Mouse (Mus musculus) MEL (cell line): ENCODE data around the gene Kif3a. TPM values are rescaled to one million over a fixed set of nuclear protein-coding genes. Genes with fewer than 3 reads are reported as not detected.

ENCODE experiments used
- DNase-seq: peaks from one replicate; pipeline ENCODE4 v3.0.0; 2011; ENCODE audit warnings: low read depth, low spot score
- H3K27ac ChIP-seq: 2 replicates; pipeline ENCODE4 v1.5.1; 2012; ENCODE audit warnings: low read depth, mild to moderate bottlenecking, control low read depth, low read length, moderate library complexity; ENCODE audit not compliant: control insufficient read depth
- H3K27me3 ChIP-seq, 2 experiments: fragments of 150-350 bp in 1 of 2; sonication (generic) in 1 of 2; 2 replicates each; pipeline ENCODE4 v1.6.1; 2012; ENCODE audit warnings: low read length in 2 of 2, mild to moderate bottlenecking in 2 of 2, improper control_type of control experiment in 1 of 2, moderate library complexity in 1 of 2; ENCODE audit not compliant: insufficient read depth in 2 of 2, control insufficient read depth in 1 of 2
- H3K36me3 ChIP-seq, 2 experiments: 2 replicates each; pipeline ENCODE4 v1.6.1; 2012 to 2014; ENCODE audit warnings: low read length in 2 of 2, improper control_type of control experiment in 1 of 2, inconsistent platforms in 1 of 2, mild to moderate bottlenecking in 1 of 2; ENCODE audit not compliant: insufficient read depth in 2 of 2, control insufficient read depth in 1 of 2
- H3K4me1 ChIP-seq, 2 experiments: fragments of 150-350 bp in 1 of 2; sonication (generic) in 1 of 2; 2 replicates each; pipeline ENCODE4 v1.6.1; 2012; ENCODE audit warnings: low read length in 2 of 2, improper control_type of control experiment in 1 of 2, mild to moderate bottlenecking in 1 of 2; ENCODE audit not compliant: insufficient read depth in 2 of 2, control insufficient read depth in 1 of 2
- H3K4me3 ChIP-seq, 2 experiments: fragments of 150-350 bp in 1 of 2; sonication (generic) in 1 of 2; 2 replicates each; pipeline ENCODE4 v1.5.1; 2012; ENCODE audit warnings: low read depth in 2 of 2, low read length in 2 of 2, mild to moderate bottlenecking in 2 of 2, moderate library complexity in 2 of 2, control low read depth in 1 of 2, improper control_type of control experiment in 1 of 2; ENCODE audit not compliant: control insufficient read depth in 1 of 2, insufficient read depth in 1 of 2
- H3K79me2 ChIP-seq: 2 replicates; pipeline ENCODE4 v1.6.1; 2012; ENCODE audit warnings: mild to moderate bottlenecking, low read length, moderate library complexity; ENCODE audit not compliant: control insufficient read depth, poor library complexity, insufficient read depth
- H3K9ac ChIP-seq: 2 replicates; pipeline ENCODE4 v1.6.1; 2012; ENCODE audit warnings: low read depth, mild to moderate bottlenecking, control low read depth, low read length, moderate library complexity; ENCODE audit not compliant: control insufficient read depth, poor library complexity, severe bottlenecking
- H3K9me3 ChIP-seq: fragments of 150-350 bp; sonication (generic); replicated peaks from 2 replicates; pipeline ENCODE4 v1.6.1; 2012; ENCODE audit warnings: mild to moderate bottlenecking, low read length, improper control_type of control experiment, moderate library complexity; ENCODE audit not compliant: insufficient read depth
- BHLHE40 ChIP-seq: IDR thresholded peaks from 2 replicates; pipeline ENCODE4 v1.6.1; 2012; ENCODE audit warnings: low read depth, mild to moderate bottlenecking, inconsistent platforms, low read length, improper control_type of control experiment, borderline replicate concordance
- CHD1 ChIP-seq: IDR thresholded peaks from 2 replicates; pipeline ENCODE4 v1.6.1; 2012; ENCODE audit warnings: low read depth, mild to moderate bottlenecking, inconsistent platforms, low read length, improper control_type of control experiment
- CHD2 ChIP-seq: IDR thresholded peaks from 2 replicates; pipeline ENCODE4 v1.6.1; 2011; ENCODE audit warnings: low read length, improper control_type of control experiment
- E2F4 ChIP-seq: IDR thresholded peaks from 2 replicates; pipeline ENCODE4 v1.6.1; 2011; ENCODE audit warnings: low read depth, low read length, improper control_type of control experiment, borderline replicate concordance
- ELF1 ChIP-seq: IDR thresholded peaks from 2 replicates; pipeline ENCODE4 v1.6.1; 2014; ENCODE audit warnings: low read depth, mild to moderate bottlenecking, inconsistent platforms, low read length, improper control_type of control experiment, moderate library complexity
- EP300 ChIP-seq, 2 experiments: IDR thresholded peaks; 2 replicates each; pipeline ENCODE4 v1.6.1; 2011; ENCODE audit warnings: improper control_type of control experiment in 2 of 2, low read length in 2 of 2, low read depth in 1 of 2, mild to moderate bottlenecking in 1 of 2
- GABPA ChIP-seq: IDR thresholded peaks from 2 replicates; pipeline ENCODE4 v1.6.1; 2012; ENCODE audit warnings: low read depth, mild to moderate bottlenecking, inconsistent platforms, low read length, improper control_type of control experiment, moderate library complexity
- GATA1 ChIP-seq: IDR thresholded peaks from 2 replicates; pipeline ENCODE4 v1.6.1; 2011; ENCODE audit warnings: low read depth, low read length, improper control_type of control experiment
- JUND ChIP-seq: IDR thresholded peaks from 2 replicates; pipeline ENCODE4 v1.6.1; 2011; ENCODE audit warnings: low read depth, mild to moderate bottlenecking, improper control_type of control experiment, low read length
- KAT2A ChIP-seq: conservative IDR thresholded peaks from 2 replicates; pipeline ENCODE4 v1.6.1; 2012; ENCODE audit warnings: low read depth, low read length, improper control_type of control experiment, inconsistent platforms
- MAFK ChIP-seq: IDR thresholded peaks from 2 replicates; pipeline ENCODE4 v1.6.1; 2011; ENCODE audit warnings: low read depth, mild to moderate bottlenecking, low read length, improper control_type of control experiment, borderline replicate concordance
- MAX ChIP-seq: IDR thresholded peaks from 2 replicates; pipeline ENCODE4 v1.6.1; 2011; ENCODE audit warnings: low read length, improper control_type of control experiment
- MAZ ChIP-seq: IDR thresholded peaks from 2 replicates; pipeline ENCODE4 v1.6.1; 2012; ENCODE audit warnings: low read depth, mild to moderate bottlenecking, inconsistent platforms, low read length, improper control_type of control experiment
- MEF2A ChIP-seq: IDR thresholded peaks from 2 replicates; pipeline ENCODE4 v1.6.1; 2014; ENCODE audit warnings: low read depth, mild to moderate bottlenecking, inconsistent platforms, low read length, improper control_type of control experiment; ENCODE audit not compliant: poor library complexity, insufficient replicate concordance, severe bottlenecking; ENCODE audit errors: extremely low read depth
- MXI1 ChIP-seq: IDR thresholded peaks from 2 replicates; pipeline ENCODE4 v1.6.1; 2011; ENCODE audit warnings: mild to moderate bottlenecking, low read depth, low read length, improper control_type of control experiment
- MYC ChIP-seq: IDR thresholded peaks from 2 replicates; pipeline ENCODE4 v1.6.1; 2011; ENCODE audit warnings: low read depth, mild to moderate bottlenecking, low read length, improper control_type of control experiment, moderate library complexity
- NELFE ChIP-seq: IDR thresholded peaks from 2 replicates; pipeline ENCODE4 v1.6.1; 2011; ENCODE audit warnings: low read depth, low read length, improper control_type of control experiment
- POLR2A ChIP-seq, 2 experiments: IDR thresholded peaks; 2 replicates each; pipeline ENCODE4 v1.6.1; 2011 to 2012; ENCODE audit warnings: low read length in 2 of 2, mild to moderate bottlenecking in 2 of 2, control low read depth in 1 of 2, improper control_type of control experiment in 1 of 2, low read depth in 1 of 2, moderate library complexity in 1 of 2; ENCODE audit not compliant: control insufficient read depth in 1 of 2, insufficient read depth in 1 of 2, poor library complexity in 1 of 2
- POLR2AphosphoS2 ChIP-seq: IDR thresholded peaks from 2 replicates; pipeline ENCODE4 v1.6.1; 2011; ENCODE audit warnings: low read length, improper control_type of control experiment
- POLR2AphosphoS5 ChIP-seq: IDR thresholded peaks from 2 replicates; pipeline ENCODE4 v1.6.1; 2012; ENCODE audit warnings: low read depth, borderline replicate concordance, mild to moderate bottlenecking, inconsistent platforms, low read length, moderate library complexity, mixed read lengths
- RCOR1 ChIP-seq: IDR thresholded peaks from 2 replicates; pipeline ENCODE4 v1.6.1; 2012; ENCODE audit warnings: low read depth, mild to moderate bottlenecking, inconsistent platforms, low read length, improper control_type of control experiment
- SIN3A ChIP-seq: IDR thresholded peaks from 2 replicates; pipeline ENCODE4 v1.6.1; 2012; ENCODE audit warnings: low read length, improper control_type of control experiment, inconsistent platforms
- SMC3 ChIP-seq: IDR thresholded peaks from 2 replicates; pipeline ENCODE4 v1.6.1; 2011; ENCODE audit warnings: low read depth, low read length, improper control_type of control experiment
- TAL1 ChIP-seq: IDR thresholded peaks from 2 replicates; pipeline ENCODE4 v1.6.1; 2012; ENCODE audit warnings: mild to moderate bottlenecking, inconsistent platforms, low read length, moderate library complexity, mixed read lengths
- TBP ChIP-seq: IDR thresholded peaks from 2 replicates; pipeline ENCODE4 v1.8.0; 2011; ENCODE audit warnings: low read depth, low read length, improper control_type of control experiment
- TCF12 ChIP-seq: IDR thresholded peaks from 2 replicates; pipeline ENCODE4 v1.6.1; 2014; ENCODE audit warnings: low read depth, mild to moderate bottlenecking, inconsistent platforms, low read length, improper control_type of control experiment, moderate library complexity
- UBTF ChIP-seq: IDR thresholded peaks from 2 replicates; pipeline ENCODE4 v1.6.1; 2012; ENCODE audit warnings: low read depth, mild to moderate bottlenecking, inconsistent platforms, low read length, improper control_type of control experiment, moderate library complexity, borderline replicate concordance; ENCODE audit not compliant: insufficient read depth
- USF1 ChIP-seq: IDR thresholded peaks from 2 replicates; pipeline ENCODE4 v1.6.1; 2014; ENCODE audit warnings: low read depth, mild to moderate bottlenecking, inconsistent platforms, low read length, improper control_type of control experiment, moderate library complexity
- USF2 ChIP-seq, 2 experiments: IDR thresholded peaks; 2 replicates each; pipeline ENCODE4 v1.6.1; 2011 to 2012; ENCODE audit warnings: improper control_type of control experiment in 2 of 2, low read length in 2 of 2, borderline replicate concordance in 1 of 2, inconsistent platforms in 1 of 2, low read depth in 1 of 2, mild to moderate bottlenecking in 1 of 2; ENCODE audit not compliant: insufficient read depth in 1 of 2
- ZC3H11A ChIP-seq: IDR thresholded peaks from 2 replicates; pipeline ENCODE4 v1.6.1; 2012; ENCODE audit warnings: low read depth, mild to moderate bottlenecking, inconsistent platforms, low read length, improper control_type of control experiment
- ZKSCAN1 ChIP-seq: IDR thresholded peaks from 2 replicates; pipeline ENCODE4 v1.6.1; 2012; ENCODE audit warnings: low read depth, mild to moderate bottlenecking, inconsistent platforms, low read length, improper control_type of control experiment, moderate library complexity
- ZMIZ1 ChIP-seq: IDR thresholded peaks from 2 replicates; pipeline ENCODE4 v1.6.1; 2012; ENCODE audit warnings: low read depth, mild to moderate bottlenecking, inconsistent platforms, low read length, improper control_type of control experiment, moderate library complexity
- ZNF384 ChIP-seq: IDR thresholded peaks from 2 replicates; pipeline ENCODE4 v1.6.1; 2012; ENCODE audit warnings: low read depth, mild to moderate bottlenecking, inconsistent platforms, low read length, improper control_type of control experiment
- polyA plus RNA-seq, 2 experiments: library from polyadenylated mRNA; stranded (reverse) in 1 of 2; unstranded in 1 of 2; fragments of >175 nt in 1 of 2; fragments of >200 nt in 1 of 2; gene quantifications; 2 replicates each; pipeline versions ENCODE4 v1.2.1 to v1.2.4; 2012; ENCODE audit warnings: low replicate concordance in 2 of 2, low read depth in 1 of 2; ENCODE audit not compliant: insufficient read length in 2 of 2, insufficient read depth in 1 of 2, missing spikeins in 1 of 2
- total RNA-seq: library from RNA; depleted of rRNA; stranded (reverse); fragments of 300-350 nt; gene quantifications from 2 replicates; pipeline ENCODE4 v1.2.3, GENCODE M21; 2012

Gene Kif3a
- total and polyA plus RNA-seq, 3 experiments, result 13.6 to 88.3 (median 17.1) TPM

- TF ChIP-seq KAT2A (no peak), USF2 (IDR thresholded peaks at IDR 0.05; ENCODE audit: borderline replicate concordance in 1 of 2, insufficient read depth in 1 of 2, low read depth in 1 of 2, low read length in 2 of 2) (no peak), MAX (no peak; the same call in 1 of the 2 replicates), MAFK (no peak), ELF1 (0 out of 2 replicates have a peak, but pooled peaks have one; percentile 10), UBTF (no peak), SMC3 (no peak), JUND (no peak), ZNF384 (no peak), BHLHE40 (peak; percentile 57; the same call in 1 of the 2 replicates), POLR2A (IDR thresholded peaks at IDR 0.05; ENCODE audit: control insufficient read depth in 1 of 2, insufficient read depth in 1 of 2, low read depth in 1 of 2, low read length in 2 of 2, poor library complexity in 1 of 2) (no peak; a peak in 1 of 4 replicates)
Observed at GRCm38 (mm10) chr11:53521120-53521820, 45.9 kb upstream of the Kif3a start (continued).

DNA sequence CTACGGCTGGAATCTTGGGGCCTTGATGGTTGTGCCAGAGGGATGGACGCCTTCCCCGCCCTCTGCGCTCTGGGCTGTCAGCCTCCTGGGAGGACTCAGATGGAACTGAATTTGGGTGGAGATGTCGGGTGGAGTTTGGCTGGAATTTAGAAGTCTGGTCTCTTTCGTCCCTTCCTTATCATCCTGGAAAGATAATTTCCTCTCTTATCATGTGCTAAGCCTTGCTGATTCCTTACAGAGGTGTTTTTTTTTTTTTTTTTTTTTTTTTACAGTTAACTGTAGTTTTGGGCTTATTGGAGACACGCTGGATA lies 45.4 kb upstream of the Kif3a start:
- peak overlapping the region; percentile 98 for H3K27ac ChIP-seq
- TF ChIP-seq MYC (0 out of 2 replicates have a peak, but pooled peaks have one; percentile 32), CHD1 (peak; percentile 91; the same call in 1 of the 2 replicates), MAZ (no peak), UBTF (no peak), TBP (peak; percentile 83), RCOR1 (peak; percentile 88), GATA1 (peak; percentile 95), POLR2AphosphoS2 (no peak), CHD2 (no peak), NELFE (peak; percentile 50), USF2 (IDR thresholded peaks at IDR 0.05; ENCODE audit: borderline replicate concordance in 1 of 2, insufficient read depth in 1 of 2, low read depth in 1 of 2, low read length in 2 of 2) (no peak), TAL1 (no peak), USF1 (no peak), ZC3H11A (no peak; the same call in 1 of the 2 replicates), ZNF384 (peak; percentile 100), E2F4 (no peak), MXI1 (no peak), TCF12 (peak; percentile 91), POLR2AphosphoS5 (no peak), JUND (peak; percentile 19; the same call in 1 of the 2 replicates), MEF2A (peak; percentile 50; the same call in 1 of the 2 replicates), GABPA (no peak), BHLHE40 (peak; percentile 82), ZMIZ1 (no peak), ZKSCAN1 (0 out of 2 replicates have a peak, but pooled peaks have one; percentile 45), POLR2A (IDR thresholded peaks at IDR 0.05; ENCODE audit: control insufficient read depth in 1 of 2, insufficient read depth in 1 of 2, low read depth in 1 of 2, low read length in 2 of 2, poor library complexity in 1 of 2) (no peak; a peak in 2 of 4 replicates), SIN3A (peak; percentile 77), EP300 (IDR thresholded peaks at IDR 0.05; ENCODE audit: low read depth in 1 of 2, low read length in 2 of 2) (peak; percentile 84 to 95)

More for the DNA sequence above, 45.4 kb upstream of the Kif3a start:
- H3K4me1 ChIP-seq, result peaks cover 25 to 62% of the 10 kb centered on the region in 2 experiments
- peak overlapping the region; percentile 95 for H3K9ac ChIP-seq
- peak; percentile 84 for DNase-seq
- H3K36me3 ChIP-seq, result peaks cover 6 to 54% of the 10 kb centered on the region in 2 experiments
- H3K79me2 ChIP-seq, result peaks cover 73% of the 10 kb centered on the region
- H3K4me3 ChIP-seq, result peak overlapping the region; percentile 70 to 75
- no peaks in the 10 kb centered on the region for H3K9me3 ChIP-seq
- no peaks in the 10 kb centered on the region for H3K27me3 ChIP-seq
